Mouse (Mus musculus) midbrain, embryonic 13.5 days (tissue): ENCODE data around the gene Gpr83. TPM values are rescaled to one million over a fixed set of nuclear protein-coding genes. Genes with fewer than 3 reads are reported as not detected.
"Not testable (repeated sequence)": the region's sequence is repeated elsewhere in the genome, so short reads cannot be mapped to it uniquely, and the experiment has no call there.

ENCODE experiments used
- ATAC-seq: fragments of 200-750 bp; cut with Nextera tagmentation; 2 replicates; pipeline ENCODE4 v1.8.0; 2017; ENCODE audit warnings: mild to moderate bottlenecking, moderate TSS enrichment, moderate library complexity
- H3K27ac ChIP-seq: fragments of 300-500 bp; sonication (generic); 2 replicates; pipeline ENCODE4 v1.5.1; 2015; ENCODE audit warnings: inconsistent platforms, mild to moderate bottlenecking, moderate library complexity
- H3K27me3 ChIP-seq: fragments of 300-500 bp; sonication (generic); 2 replicates; pipeline ENCODE4 v1.6.1; 2015; ENCODE audit warnings: mild to moderate bottlenecking, inconsistent platforms
- H3K36me3 ChIP-seq: fragments of 300-500 bp; sonication (generic); 2 replicates; pipeline ENCODE4 v1.6.1; 2015; ENCODE audit warnings: mild to moderate bottlenecking, inconsistent platforms
- H3K4me1 ChIP-seq: fragments of 300-500 bp; sonication (generic); replicated peaks from 2 replicates; pipeline ENCODE4 v1.6.1; 2015; ENCODE audit warnings: inconsistent platforms
- H3K4me2 ChIP-seq: fragments of 300-500 bp; sonication (generic); replicated peaks from 2 replicates; pipeline ENCODE4 v1.6.1; 2015; ENCODE audit warnings: moderate library complexity, mild to moderate bottlenecking, inconsistent platforms
- H3K4me3 ChIP-seq: fragments of 300-500 bp; sonication (generic); replicated peaks from 2 replicates; pipeline ENCODE4 v1.5.1; 2015; ENCODE audit warnings: mild to moderate bottlenecking, inconsistent platforms
- H3K9ac ChIP-seq: fragments of 300-500 bp; sonication (generic); replicated peaks from 2 replicates; pipeline ENCODE4 v1.6.1; 2015; ENCODE audit warnings: mild to moderate bottlenecking, inconsistent platforms
- H3K9me3 ChIP-seq: fragments of 300-500 bp; sonication (generic); 2 replicates; pipeline ENCODE4 v1.6.1; 2016; ENCODE audit warnings: mild to moderate bottlenecking, inconsistent platforms
- WGBS: fragments of 180-500 bp; shearing (Covaris S2); methylation state at CpG from one replicate; pipeline ENCODE4 v1.1.7; 2015; 5-methylcytosine and 5-hydroxymethylcytosine counted together
- polyA plus RNA-seq: library from polyadenylated mRNA; unstranded; fragments of >200 nt; fragmentation: Nextera tagmentation; extraction: Ambion mirVana; gene quantifications from 2 replicates; pipeline ENCODE4 v1.2.1, GENCODE M21; 2015

The Gpr83 gene
- polyA plus RNA-seq, 1 experiment from 2014 or later, result 2.8 TPM

DNA sequence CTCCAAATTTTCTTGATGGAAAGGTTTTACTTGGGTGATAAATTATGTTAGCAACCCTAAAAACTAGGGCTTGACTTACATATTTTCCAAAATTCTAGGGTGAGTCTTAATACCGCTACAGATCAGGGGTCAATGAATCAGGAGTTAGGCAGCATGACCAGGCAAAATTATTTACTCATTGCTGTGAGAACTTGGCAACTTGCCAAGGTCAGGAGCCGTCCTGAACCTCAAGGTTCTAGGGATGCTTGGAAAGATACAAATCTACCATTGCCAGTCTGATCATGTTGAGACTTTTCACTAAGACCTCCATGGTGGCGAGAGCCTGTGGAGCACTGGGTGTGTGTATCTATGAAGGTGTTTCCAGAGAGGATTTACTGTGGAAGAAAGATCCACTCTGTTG is 11.5 kb downstream of the Gpr83 start:
- H3K27ac ChIP-seq, result no peak overlapping the region
- WGBS, result 65% methylated on average over 3 of the region's 3 CpGs
- H3K4me2 ChIP-seq, result no peak overlapping the region
- no peaks in the 10 kb centered on the region for H3K27me3 ChIP-seq
- no peaks in the 10 kb centered on the region for H3K9me3 ChIP-seq
- no peak overlapping the region for H3K9ac ChIP-seq
- H3K4me1 ChIP-seq, result peaks cover 18% of the 10 kb centered on the region
- no peak overlapping the region for H3K4me3 ChIP-seq
- H3K36me3 ChIP-seq, result no peaks in the 10 kb centered on the region
- no peak; the same call in 1 of the 2 replicates for ATAC-seq

DNA sequence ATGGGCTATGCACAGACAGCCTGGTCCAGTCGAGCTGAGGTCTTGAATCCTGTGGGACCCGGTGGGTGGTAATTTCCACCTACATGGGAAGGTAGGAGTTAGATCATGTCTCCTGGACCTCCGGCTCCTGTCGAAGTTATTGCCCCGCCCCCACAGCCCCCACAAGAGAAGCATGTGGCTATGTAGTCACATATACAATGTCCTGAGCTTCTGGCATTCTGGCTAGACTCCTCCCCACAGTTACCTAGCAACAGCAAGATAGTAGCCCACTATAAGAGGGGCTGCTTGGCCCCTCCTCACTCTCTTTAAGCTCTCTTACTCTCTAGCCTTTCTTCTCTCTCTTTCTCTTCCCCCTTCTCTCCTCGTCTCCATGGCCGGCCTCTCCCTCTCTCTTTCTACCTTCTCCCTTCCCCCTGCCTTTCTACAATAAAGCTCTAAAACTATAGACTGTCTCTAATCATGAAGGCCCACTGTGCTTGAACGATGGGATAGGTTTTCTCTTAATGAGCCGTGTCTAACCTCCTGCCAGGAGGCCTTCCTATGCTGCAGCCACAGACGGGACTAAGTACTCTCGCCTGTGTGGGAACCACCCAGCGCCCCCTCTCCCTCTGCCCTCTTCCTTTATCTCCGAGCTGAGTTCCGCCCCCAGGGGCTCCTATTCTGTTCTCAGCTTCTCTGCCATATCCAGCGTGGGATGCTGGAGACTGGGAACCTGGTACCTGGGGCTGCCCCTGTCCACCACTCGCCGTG is 12.3 kb downstream of the Gpr83 start:
- H3K4me2 ChIP-seq, result peak overlapping the region; percentile 26; the same call in 1 of the 2 replicates

DNA sequence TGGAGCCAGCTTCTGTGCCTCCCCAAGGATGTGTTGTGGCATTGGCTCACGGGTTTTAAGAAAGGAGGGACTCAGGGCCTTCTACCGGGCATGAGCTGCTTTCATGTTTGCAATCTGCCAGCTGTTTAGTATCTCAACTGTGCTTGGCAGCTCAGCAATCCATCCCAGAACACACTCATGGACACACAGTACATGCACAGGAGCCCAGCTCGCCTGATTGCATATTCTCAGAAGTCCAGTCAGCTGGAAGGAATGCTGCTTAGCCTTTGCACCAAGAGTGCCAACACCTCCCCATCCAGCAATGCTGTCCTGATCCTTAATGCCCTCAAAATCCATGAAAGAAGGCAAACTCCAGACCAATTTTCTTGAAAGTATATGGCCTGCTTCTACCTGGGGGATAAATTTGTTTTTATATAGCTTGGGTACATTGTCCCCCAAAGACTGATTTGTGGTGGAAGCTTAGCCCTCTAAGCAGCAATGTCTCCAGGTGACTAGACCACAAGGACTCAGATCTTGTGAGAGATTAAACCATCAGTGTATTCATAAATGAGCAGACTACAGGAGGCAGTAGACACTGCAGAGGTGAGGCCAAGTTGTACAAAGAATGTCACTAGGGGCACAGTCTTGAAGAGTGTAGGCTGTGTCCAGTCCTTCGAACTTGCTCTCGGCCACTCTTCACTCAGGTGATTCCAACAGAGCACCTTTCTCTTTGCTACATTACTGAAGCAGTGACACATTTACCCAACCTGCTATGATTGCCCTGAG is 15.9 kb downstream of the Gpr83 start:
- Histone ChIP-seq H3K9ac (no peak overlapping the region), H3K4me3 (no peak overlapping the region), H3K36me3 (no peaks in the 10 kb centered on the region), H3K4me2 (no peak overlapping the region), H3K27ac (no peak overlapping the region), H3K9me3 (no peaks in the 10 kb centered on the region), H3K27me3 (no peaks in the 10 kb centered on the region), H3K4me1 (peaks cover 18% of the 10 kb centered on the region)
- ATAC-seq, result no peak
- WGBS, result 73% methylated on average over 5 of the region's 5 CpGs

More for the DNA sequence above, 12.3 kb downstream of the Gpr83 start:
- H3K9me3 ChIP-seq, result no peaks in the 10 kb centered on the region
- H3K27ac ChIP-seq, result peak overlapping the region; percentile 31; the same call in 1 of the 2 replicates
- no peak overlapping the region for H3K4me3 ChIP-seq
- no peaks in the 10 kb centered on the region for H3K27me3 ChIP-seq
- 20% methylated on average over 17 of the region's 17 CpGs for WGBS
- no peaks in the 10 kb centered on the region for H3K36me3 ChIP-seq
- peaks cover 18% of the 10 kb centered on the region for H3K4me1 ChIP-seq
- no peak overlapping the region; the same call in 1 of the 2 replicates for H3K9ac ChIP-seq
- peak; percentile 92 for ATAC-seq

DNA sequence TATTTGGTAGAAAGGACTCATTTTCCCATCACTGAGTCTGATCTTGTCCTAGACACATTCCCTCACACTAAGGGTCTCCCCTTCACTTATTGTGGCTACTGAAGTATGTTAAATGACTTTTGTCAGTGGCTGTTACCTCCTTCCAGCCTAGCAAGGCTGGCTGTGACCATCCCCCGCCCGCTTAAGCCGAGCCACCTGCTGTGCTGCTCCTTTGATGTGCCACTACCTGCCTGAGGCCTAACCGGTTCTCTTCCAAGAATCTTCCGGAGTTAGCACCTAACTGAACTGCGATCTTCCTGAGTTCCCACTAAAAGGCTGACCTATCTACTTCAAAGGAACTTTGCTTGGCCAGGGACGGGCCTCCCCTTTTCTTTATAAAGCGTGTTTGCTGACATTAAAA is 16.6 kb downstream of the Gpr83 start:
- not testable (repeated sequence) for H3K9ac ChIP-seq, H3K9me3 ChIP-seq, H3K4me2 ChIP-seq, H3K27me3 ChIP-seq, H3K36me3 ChIP-seq, ATAC-seq, H3K27ac ChIP-seq, H3K4me3 ChIP-seq
- WGBS, result 20% methylated on average over 8 of the region's 8 CpGs
- peaks cover 17% of the 10 kb centered on the region for H3K4me1 ChIP-seq

DNA sequence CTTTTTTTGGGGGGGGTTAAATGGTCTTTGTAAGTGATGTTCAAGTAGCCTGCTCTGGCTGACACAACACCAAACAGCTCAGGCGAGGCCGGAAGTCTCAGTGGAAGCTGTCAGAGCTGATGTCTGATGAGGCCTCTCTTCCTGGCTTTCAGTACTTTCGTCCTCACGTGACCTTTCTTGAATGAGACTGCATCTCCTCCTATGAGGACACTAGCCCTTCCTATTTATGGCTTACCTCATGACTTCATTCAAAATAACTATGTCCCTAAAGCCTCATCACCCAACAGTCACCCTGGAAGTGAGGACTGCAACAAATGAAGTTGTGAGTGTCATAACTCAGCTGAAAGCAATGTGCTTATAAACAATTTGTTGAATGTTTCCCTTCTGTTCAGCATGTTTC is 24.6 kb downstream of the Gpr83 start:
- no peaks in the 10 kb centered on the region for H3K9me3 ChIP-seq
- H3K4me1 ChIP-seq, result no peaks in the 10 kb centered on the region
- 84% methylated on average over 4 of the region's 4 CpGs for WGBS
- H3K27ac ChIP-seq, result no peak overlapping the region
- no peaks in the 10 kb centered on the region for H3K36me3 ChIP-seq
- ATAC-seq, result no peak
- H3K9ac ChIP-seq, result no peak overlapping the region
- no peak overlapping the region for H3K4me3 ChIP-seq
- H3K4me2 ChIP-seq, result no peak overlapping the region
- H3K27me3 ChIP-seq, result no peaks in the 10 kb centered on the region

DNA sequence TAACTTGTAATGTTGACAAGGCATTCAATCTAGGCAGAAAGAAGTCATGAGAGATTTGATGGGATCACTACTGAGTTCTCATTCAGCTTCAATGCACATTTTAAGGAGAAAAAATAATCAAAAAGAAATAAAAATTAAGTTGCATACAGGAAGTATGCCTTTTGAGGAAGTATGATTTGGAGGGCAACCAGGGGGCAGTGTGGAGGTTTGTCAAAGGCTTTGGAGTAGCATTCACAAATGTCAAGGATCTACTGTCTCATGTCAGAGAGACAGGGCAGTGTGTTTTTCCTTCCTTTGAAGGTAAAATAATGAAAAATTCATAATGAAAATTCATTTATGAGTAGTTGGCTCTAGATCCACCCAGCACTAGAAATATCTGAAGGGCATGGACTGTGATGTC is 25.1 kb downstream of the Gpr83 start:
- Histone ChIP-seq H3K4me3 (no peak overlapping the region), H3K27me3 (no peaks in the 10 kb centered on the region), H3K9ac (no peak overlapping the region), H3K36me3 (no peaks in the 10 kb centered on the region), H3K4me2 (no peak overlapping the region), H3K27ac (no peak overlapping the region), H3K4me1 (no peaks in the 10 kb centered on the region; the same call in 1 of the 2 replicates), H3K9me3 (no peaks in the 10 kb centered on the region)
- no peak for ATAC-seq

DNA sequence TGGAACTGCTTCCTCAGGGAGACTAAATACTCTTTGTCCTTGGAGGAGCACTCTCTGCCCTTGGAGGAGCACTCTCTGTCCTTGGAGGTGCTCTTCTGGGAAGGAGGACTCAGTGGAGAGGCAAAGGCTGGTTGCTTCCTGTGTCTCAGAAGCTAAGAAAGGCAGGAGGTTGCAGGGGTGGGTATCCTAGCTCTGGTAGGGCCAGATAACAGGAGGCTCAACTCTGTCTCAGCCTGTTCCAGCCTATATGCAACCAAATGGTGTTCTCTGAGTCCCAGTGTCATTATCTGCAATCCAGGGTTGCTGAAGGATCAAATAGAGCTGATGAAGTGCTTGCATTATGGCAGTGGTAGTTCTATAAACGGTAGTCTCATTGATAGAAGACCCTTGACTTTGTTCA is 25.9 kb downstream of the Gpr83 start:
- WGBS, result 76% methylated on average over 1 of the region's 1 CpGs
- no peaks in the 10 kb centered on the region for H3K27me3 ChIP-seq
- ATAC-seq, result no peak
- no peak overlapping the region for H3K4me2 ChIP-seq
- H3K36me3 ChIP-seq, result no peaks in the 10 kb centered on the region
- no peaks in the 10 kb centered on the region for H3K9me3 ChIP-seq
- H3K4me3 ChIP-seq, result no peak overlapping the region
- H3K4me1 ChIP-seq, result peaks cover 7% of the 10 kb centered on the region
- no peak overlapping the region for H3K9ac ChIP-seq
- H3K27ac ChIP-seq, result no peak overlapping the region

DNA sequence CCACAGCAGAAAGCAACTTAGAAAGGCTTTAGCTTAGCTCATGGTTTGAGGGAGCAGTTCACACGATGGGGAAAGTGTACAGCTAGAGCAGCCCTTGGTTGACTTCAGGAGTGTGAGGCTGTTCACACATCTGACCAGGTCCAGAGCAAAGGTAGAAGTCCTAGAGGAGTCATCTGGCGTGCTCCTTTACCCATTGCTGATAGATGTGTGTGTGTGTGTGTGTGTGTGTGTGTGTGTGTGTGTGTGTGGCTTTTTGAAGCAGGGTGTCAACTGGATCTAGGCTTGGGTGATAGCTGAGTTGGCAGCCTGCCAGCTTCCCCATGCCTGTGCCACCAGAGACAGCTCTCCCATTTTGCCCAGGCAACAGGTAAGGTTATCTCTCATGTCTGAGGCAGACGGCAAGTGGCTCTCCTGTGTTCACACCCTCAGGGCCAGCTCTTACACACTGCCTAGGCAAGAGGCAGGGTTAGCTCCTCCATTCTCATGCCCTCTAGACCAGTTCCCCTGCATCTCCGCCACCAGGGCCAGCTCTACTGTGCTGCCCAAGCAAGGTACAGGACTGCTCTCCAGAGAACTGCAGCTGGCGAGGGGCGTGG is 27.9 kb downstream of the Gpr83 start:
- Histone ChIP-seq H3K9me3 (no peaks in the 10 kb centered on the region), H3K9ac (no peak overlapping the region), H3K27me3 (no peaks in the 10 kb centered on the region), H3K4me1 (peaks cover 9% of the 10 kb centered on the region), H3K36me3 (no peaks in the 10 kb centered on the region), H3K4me3 (no peak overlapping the region), H3K4me2 (no peak overlapping the region), H3K27ac (no peak overlapping the region)
- 90% methylated on average over 6 of the region's 6 CpGs for WGBS
- ATAC-seq, result peak; percentile 21; the same call in 1 of the 2 replicates

DNA sequence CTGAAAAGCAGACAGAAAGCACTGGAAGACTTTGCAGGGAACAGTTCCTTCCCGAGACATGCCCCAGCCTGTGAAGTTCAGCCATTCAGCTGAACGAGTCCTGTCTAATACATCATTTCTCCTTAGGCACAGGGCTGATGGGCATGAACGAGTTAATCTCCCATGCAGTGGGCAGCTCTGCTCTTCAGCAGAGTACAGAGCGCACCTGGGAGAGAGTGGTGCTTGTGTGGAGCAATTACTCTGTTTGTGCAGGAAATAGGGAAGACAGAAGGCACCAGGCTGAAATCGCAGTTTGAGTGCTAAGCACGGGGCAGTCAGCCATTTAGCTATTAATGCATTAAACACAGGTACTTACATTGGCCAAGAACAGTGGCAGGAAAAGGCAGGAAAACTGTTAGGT is 28.7 kb downstream of the Gpr83 start:
- no peak for ATAC-seq
- H3K36me3 ChIP-seq, result no peaks in the 10 kb centered on the region
- H3K27ac ChIP-seq, result no peak overlapping the region
- H3K9ac ChIP-seq, result no peak overlapping the region
- no peaks in the 10 kb centered on the region for H3K9me3 ChIP-seq
- no peak overlapping the region for H3K4me3 ChIP-seq
- H3K4me1 ChIP-seq, result peaks cover 9% of the 10 kb centered on the region
- H3K4me2 ChIP-seq, result no peak overlapping the region
- no peaks in the 10 kb centered on the region for H3K27me3 ChIP-seq
- WGBS, result 72% methylated on average over 6 of the region's 6 CpGs

DNA sequence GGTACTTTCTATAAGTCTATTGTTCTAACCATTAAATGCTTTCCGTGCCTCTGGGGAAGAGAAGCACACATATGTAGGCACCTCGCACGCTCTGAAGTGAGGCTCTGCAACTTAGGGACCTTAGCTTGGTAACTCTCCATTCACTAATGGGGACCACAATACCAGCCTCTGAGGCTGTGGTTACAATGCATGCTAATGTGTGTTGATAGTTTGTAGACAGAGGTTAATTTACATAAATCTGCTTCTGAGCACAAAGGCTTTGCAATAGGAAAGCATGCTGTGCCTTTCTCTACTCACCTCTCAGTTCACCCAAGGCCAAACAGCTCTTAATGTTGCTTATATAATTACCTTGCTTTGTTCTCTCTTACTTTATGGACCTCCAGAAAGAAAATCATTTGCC is 30.7 kb downstream of the Gpr83 start:
- 49% methylated on average over 3 of the region's 3 CpGs for WGBS
- H3K9me3 ChIP-seq, result no peaks in the 10 kb centered on the region
- H3K4me1 ChIP-seq, result peaks cover 9% of the 10 kb centered on the region
- no peaks in the 10 kb centered on the region for H3K36me3 ChIP-seq
- no peaks in the 10 kb centered on the region for H3K27me3 ChIP-seq
- ATAC-seq, result peak; percentile 37; the same call in 1 of the 2 replicates
- H3K9ac ChIP-seq, result no peak overlapping the region
- H3K4me2 ChIP-seq, result no peak overlapping the region
- no peak overlapping the region for H3K27ac ChIP-seq
- H3K4me3 ChIP-seq, result no peak overlapping the region

DNA sequence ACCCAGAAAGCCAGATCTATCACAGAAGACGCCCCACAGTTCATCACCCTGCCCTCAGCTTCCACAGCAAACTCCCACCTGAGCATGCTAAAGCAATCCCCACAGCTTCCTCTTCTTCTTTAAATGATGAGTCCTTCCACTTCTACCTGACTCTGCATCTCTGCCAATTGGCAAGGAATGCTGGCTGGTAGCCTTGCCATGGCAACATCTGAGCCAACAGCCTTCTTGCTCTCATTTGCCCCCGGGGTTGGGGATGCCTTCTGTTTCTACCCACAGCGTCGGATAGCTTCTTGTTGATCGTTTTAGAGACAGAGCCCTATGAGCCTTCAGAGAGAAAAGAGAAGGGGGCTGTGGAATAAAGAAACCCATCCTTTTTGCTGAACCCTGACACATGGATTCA is 31.9 kb downstream of the Gpr83 start:
- no peak overlapping the region for H3K27ac ChIP-seq
- H3K9me3 ChIP-seq, result no peaks in the 10 kb centered on the region
- ATAC-seq, result no peak
- no peak overlapping the region for H3K4me2 ChIP-seq
- peaks cover 9% of the 10 kb centered on the region for H3K4me1 ChIP-seq
- H3K27me3 ChIP-seq, result no peaks in the 10 kb centered on the region
- H3K36me3 ChIP-seq, result no peaks in the 10 kb centered on the region
- H3K4me3 ChIP-seq, result no peak overlapping the region
- no peak overlapping the region for H3K9ac ChIP-seq
- WGBS, result 79% methylated on average over 5 of the region's 5 CpGs

DNA sequence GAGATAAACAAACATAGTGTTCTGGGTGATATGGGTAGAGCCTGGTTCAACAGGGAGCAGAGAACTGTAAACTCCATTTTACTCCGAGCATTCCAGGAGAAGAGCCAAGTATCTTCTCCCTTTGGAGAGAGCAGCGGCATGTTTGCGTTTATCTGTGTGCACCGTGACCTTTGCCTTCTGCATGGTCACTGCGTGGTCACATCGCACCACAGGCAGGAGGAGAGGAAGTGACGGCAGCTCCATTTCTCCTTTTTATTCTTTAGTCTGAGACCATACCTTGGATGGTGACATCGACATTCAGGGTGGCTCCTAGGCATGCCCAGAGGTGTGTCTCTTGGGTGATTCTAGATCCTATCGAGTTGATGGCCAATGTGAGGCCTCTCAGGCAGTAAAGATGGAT is 33.4 kb downstream of the Gpr83 start:
- Histone ChIP-seq H3K27me3 (no peaks in the 10 kb centered on the region), H3K36me3 (no peaks in the 10 kb centered on the region), H3K4me3 (no peak overlapping the region), H3K9ac (no peak overlapping the region), H3K4me1 (peaks cover 14% of the 10 kb centered on the region), H3K4me2 (no peak overlapping the region), H3K9me3 (no peaks in the 10 kb centered on the region), H3K27ac (no peak overlapping the region)
- ATAC-seq, result no peak
- WGBS, result 93% methylated on average over 9 of the region's 9 CpGs
